Mouse (Mus musculus): ENCODE measurements around the gene Zfp607a. TPM values are rescaled to one million over a fixed set of nuclear protein-coding genes. Genes with fewer than 3 reads are reported as not detected.

Zfp607a gene
- polyA plus RNA-seq, 2 experiments, result 0.59 to 0.84 TPM

GRCm38 (mm10) chr7:27838323-27839249 lies 18.7 kb upstream of the Zfp607a start, which contains the start of gene Zfp59:
Gene Zfp59 (plus strand): TSS chr7:27838607.
- DNase-seq (ENCODE audit: low read depth in 3 of 3, low spot score in 3 of 3) (peak; percentile 63 to 68 (median 65)), ATAC-seq (ENCODE audit: insufficient read depth) (peak; percentile 92)
- Histone ChIP-seq H3K9ac (replicated peaks) (peak within 1 kb of the TSS; percentile 56), H3K27ac (no peak within 1 kb of the TSS), H3K4me1 (replicated peaks; ENCODE audit: control insufficient read depth in 2 of 2, insufficient read depth in 2 of 2, low read length in 1 of 2) (peaks cover 0 to 6% of the 10 kb centered on the region in 2 experiments; a peak in 1 of 4 replicates), H3K36me3 (replicated peaks; ENCODE audit: control insufficient read depth, insufficient read depth, low read depth) (no peaks in the 10 kb centered on the region), H3K27me3 (ENCODE audit: control insufficient read depth, insufficient read depth, low read length) (no peaks in the 10 kb centered on the region), H3K4me3 (ENCODE audit: insufficient read depth in 1 of 2, low read depth in 2 of 2, low read length in 2 of 2) (peak within 1 kb of the TSS; percentile 57 to 80), H3K4me2 (ENCODE audit: low read depth) (peak within 1 kb of the TSS; percentile 81), H3K9me3 (ENCODE audit: control insufficient read depth, low read length) (no peaks in the 10 kb centered on the region)
- no peak for TF ChIP-seq CTCF (IDR thresholded peaks at IDR 0.05; ENCODE audit: low read depth)
- no peak for TF ChIP-seq EP300 (IDR thresholded peaks at IDR 0.05; ENCODE audit: low read depth)
- WGBS (ENCODE audit: insufficient replicate concordance), result 3% methylated on average over 34 of the region's 34 CpGs

DNA sequence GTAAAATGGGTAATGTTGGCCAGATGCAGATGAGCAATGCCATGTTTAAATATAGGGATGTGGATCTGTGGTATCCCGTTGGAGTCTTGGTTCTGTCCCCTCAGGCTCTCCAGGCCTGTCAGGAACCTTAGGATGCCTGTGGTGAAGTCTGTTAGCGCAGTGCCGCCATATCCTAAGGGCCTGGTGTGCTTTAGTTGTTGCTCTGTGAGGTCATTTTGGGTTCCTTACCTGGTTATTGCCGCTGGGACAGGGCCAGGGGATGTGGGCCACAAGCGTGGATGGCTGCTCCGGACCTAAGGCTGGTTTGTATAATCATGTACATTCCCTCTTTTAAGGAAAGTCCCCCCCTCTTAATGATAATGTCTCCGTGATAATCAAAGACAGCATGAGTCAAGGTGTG lies 17.7 kb upstream of the Zfp607a start:
- no peak overlapping the region for H3K27ac ChIP-seq
- no peak overlapping the region for H3K9ac ChIP-seq (replicated peaks)
- H3K36me3 ChIP-seq (replicated peaks; ENCODE audit: control insufficient read depth, insufficient read depth, low read depth), result no peaks in the 10 kb centered on the region
- no peaks in the 10 kb centered on the region for H3K27me3 ChIP-seq (ENCODE audit: control insufficient read depth, insufficient read depth, low read length)
- ATAC-seq (ENCODE audit: insufficient read depth) (no peak), DNase-seq (ENCODE audit: low read depth in 3 of 3, low spot score in 3 of 3) (no peak)
- no peak overlapping the region for H3K4me2 ChIP-seq (ENCODE audit: low read depth)
- H3K4me1 ChIP-seq (replicated peaks; ENCODE audit: control insufficient read depth in 2 of 2, insufficient read depth in 2 of 2, low read length in 1 of 2), result peaks cover 0 to 6% of the 10 kb centered on the region in 2 experiments; a peak in 1 of 4 replicates
- WGBS (ENCODE audit: insufficient replicate concordance), result 77% methylated on average over 7 of the region's 7 CpGs
- H3K4me3 ChIP-seq (ENCODE audit: insufficient read depth in 1 of 2, low read depth in 2 of 2, low read length in 2 of 2), result no peak overlapping the region
- no peak for TF ChIP-seq EP300 (IDR thresholded peaks at IDR 0.05; ENCODE audit: low read depth)
- TF ChIP-seq CTCF (IDR thresholded peaks at IDR 0.05; ENCODE audit: low read depth), result no peak
- H3K9me3 ChIP-seq (ENCODE audit: control insufficient read depth, low read length), result no peaks in the 10 kb centered on the region

DNA sequence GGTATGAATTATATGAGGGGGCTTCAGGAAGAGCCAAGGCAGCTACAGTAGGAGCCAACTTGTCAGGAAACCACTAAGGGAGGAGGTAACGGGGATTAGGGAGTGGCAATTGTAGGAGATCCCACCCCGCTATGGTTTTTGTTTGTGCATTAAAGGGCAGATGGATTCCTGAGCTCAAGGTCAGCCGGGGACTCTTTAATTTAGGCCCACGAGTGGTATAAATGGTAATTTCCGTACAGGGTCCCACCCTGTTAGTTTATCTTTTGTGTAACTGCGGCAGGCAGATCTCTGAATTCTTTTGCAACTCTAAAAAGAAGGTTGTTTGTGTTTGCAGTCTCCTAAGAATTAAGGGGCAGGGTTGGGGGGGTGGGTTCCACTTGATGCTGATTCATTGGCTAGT lies 17.2 kb upstream of the Zfp607a start:
- H3K27me3 ChIP-seq (ENCODE audit: control insufficient read depth, insufficient read depth, low read length), result no peaks in the 10 kb centered on the region
- no peaks in the 10 kb centered on the region for H3K36me3 ChIP-seq (replicated peaks; ENCODE audit: control insufficient read depth, insufficient read depth, low read depth)
- H3K4me2 ChIP-seq (ENCODE audit: low read depth), result no peak overlapping the region
- WGBS (ENCODE audit: insufficient replicate concordance), result 75% methylated on average over 6 of the region's 6 CpGs
- H3K4me3 ChIP-seq (ENCODE audit: insufficient read depth in 1 of 2, low read depth in 2 of 2, low read length in 2 of 2), result no peak overlapping the region
- no peak for TF ChIP-seq CTCF (IDR thresholded peaks at IDR 0.05; ENCODE audit: low read depth)
- no peak for TF ChIP-seq EP300 (IDR thresholded peaks at IDR 0.05; ENCODE audit: low read depth)
- H3K9ac ChIP-seq (replicated peaks), result no peak overlapping the region
- ATAC-seq (ENCODE audit: insufficient read depth) (no peak), DNase-seq (ENCODE audit: low read depth in 3 of 3, low spot score in 3 of 3) (no peak)
- H3K4me1 ChIP-seq (replicated peaks; ENCODE audit: control insufficient read depth in 2 of 2, insufficient read depth in 2 of 2, low read length in 1 of 2), result peaks cover 0 to 6% of the 10 kb centered on the region in 2 experiments; a peak in 1 of 4 replicates
- no peak overlapping the region for H3K27ac ChIP-seq
- no peaks in the 10 kb centered on the region for H3K9me3 ChIP-seq (ENCODE audit: control insufficient read depth, low read length)

- Histone ChIP-seq H3K4me3 (ENCODE audit: insufficient read depth in 1 of 2, low read depth in 2 of 2, low read length in 2 of 2) (peak overlapping the region; percentile 59 to 91), H3K27me3 (ENCODE audit: control insufficient read depth, insufficient read depth, low read length) (no peaks in the 10 kb centered on the region), H3K9ac (replicated peaks) (peak overlapping the region; percentile 64), H3K27ac (peak overlapping the region; percentile 50), H3K4me1 (replicated peaks; ENCODE audit: control insufficient read depth in 2 of 2, insufficient read depth in 2 of 2, low read length in 1 of 2) (peaks cover 4 to 18% of the 10 kb centered on the region in 2 experiments; a peak in 2 of 4 replicates), H3K36me3 (replicated peaks; ENCODE audit: control insufficient read depth, insufficient read depth, low read depth) (no peaks in the 10 kb centered on the region), H3K9me3 (ENCODE audit: control insufficient read depth, low read length) (no peaks in the 10 kb centered on the region), H3K4me2 (ENCODE audit: low read depth) (peak overlapping the region; percentile 68)
- TF ChIP-seq CTCF (IDR thresholded peaks at IDR 0.05; ENCODE audit: low read depth) (no peak), EP300 (IDR thresholded peaks at IDR 0.05; ENCODE audit: low read depth) (no peak)
- WGBS (ENCODE audit: insufficient replicate concordance), result 14% methylated on average over 10 of the region's 10 CpGs
- peak; percentile 46; the same call in 1 of the 2 replicates for ATAC-seq (ENCODE audit: insufficient read depth)
- DNase-seq (ENCODE audit: low read depth in 3 of 3, low spot score in 3 of 3), result peak in 1 of 3 experiments; percentile 52
Measured at GRCm38 (mm10) chr7:27859301-27860251, 2.2 kb downstream of the Zfp607a start.
